Mouse (Mus musculus) frontal cortex, postnatal 25 days (tissue): ENCODE data around the gene Wfdc8.
"Not testable (repeated sequence)": the region's sequence is repeated elsewhere in the genome, so short reads cannot be mapped to it uniquely, and the experiment has no call there.

Experiments used
- DNase-seq, 2 experiments: peaks; one replicate each; pipeline ENCODE4 v3.0.0; 2022; ENCODE audit warnings: low spot score in 2 of 2

Gene Wfdc8

GRCm38 (mm10) chr2:164613471-164613870, at the start of gene Wfdc8, which contains the start of gene Wfdc6b:
Wfdc8 (minus strand) TSS chr2:164613626.
Wfdc6b (plus strand) TSS chr2:164613522.
- not testable (repeated sequence) for DNase-seq

GRCm38 (mm10) chr2:164656483-164656882, 43.1 kb upstream of the Wfdc8 start, which contains the start of gene Wfdc9:
Wfdc9 (minus strand) TSS chr2:164656583.
- no peak for DNase-seq

- peak in 1 of 2 experiments; percentile 10 for DNase-seq
Observed at GRCm38 (mm10) chr2:164655858-164656257, 42.4 kb upstream of the Wfdc8 start, which contains the start of gene Wfdc10. Wfdc10 (plus strand) TSS chr2:164656046.

- DNase-seq = no peak
Observed at GRCm38 (mm10) chr2:164641881-164642673, 28.7 kb upstream of the Wfdc8 start.

- no peak for DNase-seq
Observed at GRCm38 (mm10) chr2:164641129-164641528, 27.7 kb upstream of the Wfdc8 start.

GRCm38 (mm10) chr2:164638696-164639095, 25.3 kb upstream of the Wfdc8 start, which contains the start of gene Wfdc16:
Wfdc16 (minus strand) TSS chr2:164638796.
- no peak for DNase-seq

- no peak for DNase-seq
Observed at GRCm38 (mm10) chr2:164635266-164635665, 21.8 kb upstream of the Wfdc8 start.

GRCm38 (mm10) chr2:164621775-164622174, 8.3 kb upstream of the Wfdc8 start:
- no peak for DNase-seq

GRCm38 (mm10) chr2:164619050-164619449, 5.6 kb upstream of the Wfdc8 start:
- DNase-seq = no peak

- DNase-seq = no peak
Observed at GRCm38 (mm10) chr2:164615386-164615785, 2.0 kb upstream of the Wfdc8 start.

- no peak for DNase-seq
Observed at GRCm38 (mm10) chr2:164608781-164609180, 4.6 kb downstream of the Wfdc8 start.

- no peak for DNase-seq
Observed at GRCm38 (mm10) chr2:164604411-164604810, 9.0 kb downstream of the Wfdc8 start.

GRCm38 (mm10) chr2:164603482-164603881, 9.9 kb downstream of the Wfdc8 start:
- no peak for DNase-seq

GRCm38 (mm10) chr2:164600179-164600578, 13.2 kb downstream of the Wfdc8 start:
- DNase-seq = no peak

GRCm38 (mm10) chr2:164593494-164593893, 19.9 kb downstream of the Wfdc8 start, which contains the start of gene Eppin:
Eppin (minus strand) TSS chr2:164593594.
- DNase-seq = no peak

GRCm38 (mm10) chr2:164592014-164592413, 21.4 kb downstream of the Wfdc8 start:
- peak in 1 of 2 experiments; percentile 7 for DNase-seq

- DNase-seq = not testable (repeated sequence)
Observed at GRCm38 (mm10) chr2:164585025-164585725, 28.3 kb downstream of the Wfdc8 start, which contains the start of gene Wfdc6a. Wfdc6a (minus strand) TSS chr2:164585447.

- DNase-seq = not testable (repeated sequence)
Observed at GRCm38 (mm10) chr2:164573359-164573758, 40.1 kb downstream of the Wfdc8 start, which contains the start of gene Spint3. Spint3 (minus strand) TSS chr2:164573459.

- DNase-seq = no peak
Observed at GRCm38 (mm10) chr2:164567460-164567859, 46.0 kb downstream of the Wfdc8 start.

GRCm38 (mm10) chr2:164566997-164567396, 46.4 kb downstream of the Wfdc8 start:
- DNase-seq = no peak

- DNase-seq = no peak
Observed at GRCm38 (mm10) chr2:164564346-164564745, 49.1 kb downstream of the Wfdc8 start.

- DNase-seq = peak; percentile 21 to 22
Observed at GRCm38 (mm10) chr2:164563339-164564038, 49.9 kb downstream of the Wfdc8 start.
